Mouse (Mus musculus): ENCODE results near the gene a. TPM values are rescaled to one million over a fixed set of nuclear protein-coding genes. Genes with fewer than 3 reads are reported as not detected.

The a gene
- total and polyA plus RNA-seq, 3 experiments, result 7.8 to 23.8 (median 10.9) TPM

DNA sequence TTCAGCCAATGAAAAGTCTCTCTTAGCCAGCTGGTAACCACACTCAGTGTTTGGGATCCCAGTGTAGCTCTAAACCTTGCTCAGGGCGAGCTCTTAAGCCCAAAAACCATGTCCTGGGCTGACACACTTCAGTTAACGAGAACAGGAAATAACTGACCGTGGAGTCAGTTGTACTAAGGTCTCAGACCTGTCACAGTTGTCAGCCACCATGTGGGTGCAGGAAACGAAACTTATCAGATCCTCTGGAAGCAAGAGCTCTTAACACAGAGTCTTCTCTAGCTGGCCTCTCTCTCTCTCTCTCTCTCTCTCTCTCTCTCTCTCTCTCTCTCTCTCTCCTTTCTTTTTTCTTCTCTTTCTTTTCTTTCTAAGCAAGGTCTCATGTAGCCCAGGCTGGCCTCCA, 302.2 kb downstream of the a start:
- no peak for DNase-seq (ENCODE audit: extremely low read depth)
- TF ChIP-seq MYC (IDR thresholded peaks at IDR 0.05; ENCODE audit: low read depth, low read length) (peak; percentile 62; the same call in 1 of the 2 replicates), ZC3H11A (IDR thresholded peaks at IDR 0.05; ENCODE audit: low read depth, low read length) (no peak), MEF2A (IDR thresholded peaks at IDR 0.05; ENCODE audit: borderline replicate concordance, low read depth, low read length) (no peak), ETS1 (conservative IDR thresholded peaks at IDR 0.05; ENCODE audit: low read depth, low read length) (no peak), PAX5 (IDR thresholded peaks at IDR 0.05; ENCODE audit: low read length) (no peak), POLR2AphosphoS2 (IDR thresholded peaks at IDR 0.05; ENCODE audit: low read depth, low read length) (no peak), ZKSCAN1 (IDR thresholded peaks at IDR 0.05; ENCODE audit: borderline replicate concordance, low read depth, low read length) (no peak), CHD1 (IDR thresholded peaks at IDR 0.05; ENCODE audit: low read depth, low read length) (no peak), IRF4 (IDR thresholded peaks at IDR 0.05; ENCODE audit: low read depth, low read length) (peak; percentile 51; the same call in 1 of the 2 replicates), JUND (conservative IDR thresholded peaks at IDR 0.05; ENCODE audit: low read depth, low read length) (no peak), RCOR1 (conservative IDR thresholded peaks at IDR 0.05; ENCODE audit: low read depth, low read length) (no peak), JUN (IDR thresholded peaks at IDR 0.05; ENCODE audit: insufficient read depth, low read depth, low read length) (no peak), TBP (conservative IDR thresholded peaks at IDR 0.05; ENCODE audit: low read depth, low read length) (no peak), HCFC1 (IDR thresholded peaks at IDR 0.05; ENCODE audit: low read depth, low read length) (no peak), MAX (IDR thresholded peaks at IDR 0.05; ENCODE audit: low read length) (no peak), NRF1 (IDR thresholded peaks at IDR 0.05; ENCODE audit: low read depth, low read length) (no peak), BHLHE40 (IDR thresholded peaks at IDR 0.05; ENCODE audit: low read depth, low read length) (no peak)
- dilution Hi-C loops (cut with MboI; ENCODE audit: extremely low pct_ligation_motif_present, extremely low pct_unique_long_range_greater_than_20kb, low sequenced_read_pairs) (no loop called here), in situ Hi-C loops (cut with MboI; ENCODE audit: low pct_ligation_motif_present, low pct_unique_long_range_greater_than_20kb, low sequenced_read_pairs) (loop anchor here (10.0 to 25.0 kb wide), 2 partner anchors 71 to 294 kb away; partner anchors contain the start of gene Trp53inp2)
- H3K27me3 ChIP-seq (replicated peaks), result no peaks in the 10 kb centered on the region
- H3K4me1 ChIP-seq (ENCODE audit: control insufficient read depth in 1 of 2, insufficient read depth in 2 of 2), result peaks cover 0 to 9% of the 10 kb centered on the region in 2 experiments; a peak in 2 of 4 replicates
- H3K27ac ChIP-seq (ENCODE audit: insufficient read depth, low read depth), result no peak overlapping the region
- H3K36me3 ChIP-seq (replicated peaks in 1 of 2; ENCODE audit: control insufficient read depth in 1 of 2, insufficient read depth in 1 of 2, low read length in 1 of 2), result no peaks in the 10 kb centered on the region
- no peak overlapping the region for H3K9ac ChIP-seq (ENCODE audit: insufficient read depth, low read depth)
- H3K9me3 ChIP-seq (replicated peaks; ENCODE audit: low read length), result no peaks in the 10 kb centered on the region
- H3K79me2 ChIP-seq (replicated peaks; ENCODE audit: control insufficient read depth, extremely low read depth, insufficient read depth, poor library complexity, severe bottlenecking), result no peaks in the 10 kb centered on the region
- H3K4me3 ChIP-seq (replicated peaks in 1 of 3; ENCODE audit: low read depth in 2 of 3, low read length in 2 of 3, poor library complexity in 1 of 3), result no peak overlapping the region
- H3K4me2 ChIP-seq (ENCODE audit: insufficient read depth, low read depth, poor library complexity, severe bottlenecking), result no peak overlapping the region; the same call in 1 of the 2 replicates

DNA sequence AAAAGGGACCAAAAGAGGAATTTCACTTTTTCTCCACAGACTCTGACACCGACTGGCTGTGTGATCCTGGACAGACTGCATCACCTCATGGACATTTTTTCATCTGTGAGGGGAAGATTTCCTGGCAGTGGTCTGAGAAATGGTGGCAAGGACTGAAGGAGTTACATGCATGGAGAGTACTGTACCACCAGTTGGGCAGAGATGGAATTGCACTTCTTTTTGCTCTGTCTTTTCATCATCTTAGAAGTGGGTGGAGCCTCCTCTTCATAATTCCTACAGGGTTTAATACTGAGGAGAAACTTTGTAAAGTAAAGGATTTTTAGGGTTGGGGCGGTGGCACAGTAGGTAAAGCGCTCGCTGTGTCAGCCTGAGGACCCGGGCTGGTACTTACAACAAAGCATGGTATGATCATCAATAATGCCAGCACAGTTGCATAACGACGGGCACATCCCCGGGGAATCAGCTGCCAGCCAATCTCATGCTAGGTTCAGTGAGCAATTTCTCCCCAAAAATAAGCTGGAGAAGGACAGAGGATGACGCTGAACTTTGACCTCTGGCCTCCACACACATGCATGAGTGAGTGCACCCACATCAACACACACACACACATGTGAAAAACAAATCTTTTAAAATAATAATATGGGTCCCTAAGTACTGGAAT, 307.6 kb downstream of the a start:
- dilution Hi-C loops (cut with MboI; ENCODE audit: extremely low pct_ligation_motif_present, extremely low pct_unique_long_range_greater_than_20kb, low sequenced_read_pairs), result no loop called here
- Histone ChIP-seq H3K9ac (ENCODE audit: insufficient read depth, low read depth) (no peak overlapping the region), H3K27ac (ENCODE audit: insufficient read depth, low read depth) (no peak overlapping the region), H3K27me3 (replicated peaks) (no peaks in the 10 kb centered on the region), H3K36me3 (replicated peaks in 1 of 2; ENCODE audit: control insufficient read depth in 1 of 2, insufficient read depth in 1 of 2, low read length in 1 of 2) (no peaks in the 10 kb centered on the region), H3K4me1 (ENCODE audit: control insufficient read depth in 1 of 2, insufficient read depth in 2 of 2) (peaks cover 5 to 23% of the 10 kb centered on the region in 2 experiments), H3K79me2 (replicated peaks; ENCODE audit: control insufficient read depth, extremely low read depth, insufficient read depth, poor library complexity, severe bottlenecking) (no peaks in the 10 kb centered on the region), H3K4me2 (ENCODE audit: insufficient read depth, low read depth, poor library complexity, severe bottlenecking) (no peak overlapping the region), H3K9me3 (replicated peaks; ENCODE audit: low read length) (no peaks in the 10 kb centered on the region), H3K4me3 (replicated peaks in 1 of 3; ENCODE audit: low read depth in 2 of 3, low read length in 2 of 3, poor library complexity in 1 of 3) (no peak overlapping the region)
- DNase-seq (ENCODE audit: extremely low read depth), result peak; percentile 42
- TF ChIP-seq RAD21 (IDR thresholded peaks at IDR 0.05; ENCODE audit: low read depth, low read length), result peak; percentile 10
- peak; percentile 26 to 47; a peak in 2 of 4 replicates for TF ChIP-seq CTCF (conservative IDR thresholded peaks at IDR 0.05 in 1 of 2, IDR thresholded peaks at IDR 0.05 in 1 of 2; ENCODE audit: low read depth in 2 of 2, low read length in 2 of 2)
- TF ChIP-seq MEF2A (IDR thresholded peaks at IDR 0.05; ENCODE audit: borderline replicate concordance, low read depth, low read length), result no peak
- TF ChIP-seq UBTF (IDR thresholded peaks at IDR 0.05; ENCODE audit: low read depth, low read length), result no peak
- peak; percentile 6; the same call in 1 of the 2 replicates for TF ChIP-seq SMC3 (IDR thresholded peaks at IDR 0.05; ENCODE audit: low read depth, low read length)
- in situ Hi-C loops (cut with MboI; ENCODE audit: low pct_ligation_motif_present, low pct_unique_long_range_greater_than_20kb, low sequenced_read_pairs), result loop anchor here (10.0 to 25.0 kb wide), 2 partner anchors 66 to 288 kb away; partner anchors contain the start of gene Trp53inp2

Measured in CH12.LX (cell line).